Mouse (Mus musculus): Measurements from ENCODE around the gene Ramp2.

The Ramp2 gene

GRCm38 (mm10) chr11:101245855-101246701, at the start of gene Ramp2:
Gene Ramp2 (plus strand): TSS chr11:101246028.
- peak; percentile 65 for DNase-seq (ENCODE audit: extremely low spot score)

GRCm38 (mm10) chr11:101196175-101196574, 49.7 kb upstream of the Ramp2 start:
- DNase-seq (ENCODE audit: extremely low spot score): no peak

GRCm38 (mm10) chr11:101199555-101199954, 46.3 kb upstream of the Ramp2 start:
- DNase-seq (ENCODE audit: extremely low spot score): no peak

- DNase-seq (ENCODE audit: extremely low spot score): peak; percentile 43
Measured at GRCm38 (mm10) chr11:101200986-101201385, 44.8 kb upstream of the Ramp2 start.

GRCm38 (mm10) chr11:101211970-101212369, 33.9 kb upstream of the Ramp2 start:
- DNase-seq (ENCODE audit: extremely low spot score): peak; percentile 76

- no peak for DNase-seq (ENCODE audit: extremely low spot score)
Measured at GRCm38 (mm10) chr11:101216936-101217335, 28.9 kb upstream of the Ramp2 start.

- DNase-seq (ENCODE audit: extremely low spot score): no peak
Measured at GRCm38 (mm10) chr11:101218436-101219055, 27.3 kb upstream of the Ramp2 start.

- no peak for DNase-seq (ENCODE audit: extremely low spot score)
Measured at GRCm38 (mm10) chr11:101220853-101221252, 25.0 kb upstream of the Ramp2 start.

GRCm38 (mm10) chr11:101221306-101221986, 24.4 kb upstream of the Ramp2 start:
- no peak for DNase-seq (ENCODE audit: extremely low spot score)

GRCm38 (mm10) chr11:101224337-101224736, 21.5 kb upstream of the Ramp2 start:
- no peak for DNase-seq (ENCODE audit: extremely low spot score)

- no peak for DNase-seq (ENCODE audit: extremely low spot score)
Measured at GRCm38 (mm10) chr11:101225331-101226064, 20.3 kb upstream of the Ramp2 start.

- DNase-seq (ENCODE audit: extremely low spot score): peak; percentile 90
Measured at GRCm38 (mm10) chr11:101226065-101226701, 19.6 kb upstream of the Ramp2 start, which contains the start of gene Ezh1. Gene Ezh1 (minus strand): TSS chr11:101226463.

GRCm38 (mm10) chr11:101229361-101229900, 16.4 kb upstream of the Ramp2 start:
- DNase-seq (ENCODE audit: extremely low spot score): no peak

- DNase-seq (ENCODE audit: extremely low spot score): peak; percentile 24
Measured at GRCm38 (mm10) chr11:101230061-101230511, 15.7 kb upstream of the Ramp2 start.

GRCm38 (mm10) chr11:101230526-101230925, 15.3 kb upstream of the Ramp2 start:
- no peak for DNase-seq (ENCODE audit: extremely low spot score)

- DNase-seq (ENCODE audit: extremely low spot score): peak; percentile 67
Measured at GRCm38 (mm10) chr11:101230991-101231871, 14.6 kb upstream of the Ramp2 start.

GRCm38 (mm10) chr11:101232010-101232839, 13.6 kb upstream of the Ramp2 start:
- peak; percentile 40 for DNase-seq (ENCODE audit: extremely low spot score)

- no peak for DNase-seq (ENCODE audit: extremely low spot score)
Measured at GRCm38 (mm10) chr11:101233240-101233639, 12.6 kb upstream of the Ramp2 start.

GRCm38 (mm10) chr11:101234124-101234523, 11.7 kb upstream of the Ramp2 start:
- no peak for DNase-seq (ENCODE audit: extremely low spot score)

Measured in embryo, embryonic 9.5 days (tissue).